Mouse (Mus musculus) liver, adult 2 months (tissue): ENCODE data around the gene Chrne. TPM values are rescaled to one million over a fixed set of nuclear protein-coding genes. Genes with fewer than 3 reads are reported as not detected.
"Not testable (repeated sequence)": the region's sequence is repeated elsewhere in the genome, so short reads cannot be mapped to it uniquely, and the experiment has no call there.

Experiments
- DNase-seq: peaks from one replicate; pipeline ENCODE4 v3.0.0-alpha.2; 2011; ENCODE audit warnings: low read depth, low spot score; ENCODE audit errors: extremely low read depth
- H3K27ac ChIP-seq: fragments of 200-500 bp; replicated peaks from 2 replicates; pipeline ENCODE4 v1.5.1; 2012; ENCODE audit warnings: low read depth, mild to moderate bottlenecking, control low read depth, inconsistent platforms, low read length; ENCODE audit not compliant: insufficient read depth
- H3K27me3 ChIP-seq: fragments of 200-500 bp; 2 replicates; pipeline ENCODE4 v1.6.1; 2012; ENCODE audit warnings: mild to moderate bottlenecking, moderate library complexity, low read length, inconsistent platforms; ENCODE audit not compliant: control insufficient read depth, insufficient read depth
- H3K36me3 ChIP-seq: fragments of 200-500 bp; 2 replicates; pipeline ENCODE4 v1.6.1; 2012; ENCODE audit warnings: low read length, inconsistent platforms; ENCODE audit not compliant: control insufficient read depth, insufficient read depth
- H3K4me1 ChIP-seq: fragments of 200-500 bp; 2 replicates; pipeline ENCODE4 v1.6.1; 2011; ENCODE audit warnings: low read length; ENCODE audit not compliant: control insufficient read depth, insufficient read depth
- H3K4me3 ChIP-seq: fragments of 200-500 bp; 2 replicates; pipeline ENCODE4 v1.5.1; 2011; ENCODE audit warnings: low read depth, mild to moderate bottlenecking, control low read depth, low read length, moderate library complexity; ENCODE audit not compliant: insufficient read depth
- H3K79me2 ChIP-seq: fragments of 200-500 bp; 2 replicates; pipeline ENCODE4 v1.6.1; 2012; ENCODE audit warnings: inconsistent platforms, mild to moderate bottlenecking, low read length, moderate library complexity; ENCODE audit not compliant: control insufficient read depth, insufficient read depth
- H3K9ac ChIP-seq: fragments of 200-500 bp; 2 replicates; pipeline ENCODE4 v1.6.1; 2012; ENCODE audit warnings: low read depth, mild to moderate bottlenecking, control low read depth, inconsistent platforms, low read length
- CTCF ChIP-seq: fragments of 200-500 bp; IDR thresholded peaks from 2 replicates; pipeline ENCODE4 v1.5.1; 2011; ENCODE audit warnings: low read depth, low read length, control low read depth
- POLR2A ChIP-seq: fragments of 200-500 bp; IDR thresholded peaks from 2 replicates; pipeline ENCODE4 v1.6.1; 2011; ENCODE audit warnings: low read length, control low read depth; ENCODE audit not compliant: insufficient read depth; ENCODE audit errors: extremely low read depth
- WGBS: fragments of 180-500 bp; shearing (Covaris S2); methylation state at CpG from one replicate; pipeline ENCODE4 v1.1.7; 2018; 5-methylcytosine and 5-hydroxymethylcytosine counted together
- polyA plus RNA-seq: library from polyadenylated mRNA; depleted of rRNA; stranded (reverse); fragments of >200 nt; gene quantifications from 2 replicates; pipeline ENCODE4 v1.2.3, GENCODE M21; 2012; rRNA removed
- total RNA-seq: library from RNA; depleted of rRNA; stranded (reverse); fragments of >200 nt; gene quantifications from 2 replicates; pipeline ENCODE4 v1.2.3, GENCODE M21; 2014; rRNA removed

Gene Chrne
- total and polyA plus RNA-seq, 2 experiments: 0.09 to 1.3 TPM

- peaks cover 52% of the 10 kb centered on the region for H3K79me2 ChIP-seq
- no peak for DNase-seq
- no peaks in the 10 kb centered on the region for H3K27me3 ChIP-seq
- 51% methylated on average over 3 of the region's 3 CpGs for WGBS
- H3K4me3 ChIP-seq: no peak overlapping the region
- TF ChIP-seq POLR2A: no peak
- TF ChIP-seq CTCF: no peak
- no peak overlapping the region for H3K9ac ChIP-seq
- H3K27ac ChIP-seq: no peak overlapping the region
- H3K4me1 ChIP-seq: peaks cover 16% of the 10 kb centered on the region
- no peaks in the 10 kb centered on the region; the same call in 1 of the 2 replicates for H3K36me3 ChIP-seq
Measured at GRCm38 (mm10) chr11:70577201-70577600, 41.8 kb downstream of the Chrne start.

GRCm38 (mm10) chr11:70573872-70574271, 45.1 kb downstream of the Chrne start:
- TF ChIP-seq CTCF: no peak
- TF ChIP-seq POLR2A: no peak
- Histone ChIP-seq H3K36me3 (no peaks in the 10 kb centered on the region; the same call in 1 of the 2 replicates), H3K9ac (no peak overlapping the region), H3K27ac (no peak overlapping the region), H3K27me3 (no peaks in the 10 kb centered on the region), H3K4me1 (peaks cover 4% of the 10 kb centered on the region), H3K4me3 (no peak overlapping the region), H3K79me2 (peaks cover 65% of the 10 kb centered on the region)
- no peak for DNase-seq
- WGBS: 91% methylated on average over 6 of the region's 6 CpGs

- WGBS: 73% methylated on average over 5 of the region's 5 CpGs
- TF ChIP-seq CTCF (no peak), POLR2A (no peak)
- Histone ChIP-seq H3K27me3 (no peaks in the 10 kb centered on the region), H3K79me2 (peaks cover 66% of the 10 kb centered on the region), H3K36me3 (no peaks in the 10 kb centered on the region; the same call in 1 of the 2 replicates), H3K27ac (no peak overlapping the region), H3K4me1 (no peaks in the 10 kb centered on the region; the same call in none of the 2 replicates), H3K9ac (no peak overlapping the region), H3K4me3 (no peak overlapping the region)
- no peak for DNase-seq
Measured at GRCm38 (mm10) chr11:70572348-70572902, 46.6 kb downstream of the Chrne start.

- Histone ChIP-seq H3K36me3 (no peaks in the 10 kb centered on the region; the same call in 1 of the 2 replicates), H3K4me1 (no peaks in the 10 kb centered on the region; the same call in 1 of the 2 replicates), H3K27me3 (no peaks in the 10 kb centered on the region), H3K4me3 (no peak overlapping the region), H3K27ac (no peak overlapping the region), H3K9ac (no peak overlapping the region), H3K79me2 (peaks cover 66% of the 10 kb centered on the region)
- DNase-seq: no peak
- TF ChIP-seq POLR2A (no peak), CTCF (no peak)
- 93% methylated on average over 1 of the region's 1 CpGs for WGBS
Measured at GRCm38 (mm10) chr11:70571641-70572040, 47.4 kb downstream of the Chrne start.

- H3K36me3 ChIP-seq, H3K27ac ChIP-seq, DNase-seq, H3K9ac ChIP-seq, H3K4me1 ChIP-seq, H3K4me3 ChIP-seq, H3K27me3 ChIP-seq: not testable (repeated sequence)
- peaks cover 64% of the 10 kb centered on the region for H3K79me2 ChIP-seq
- 97% methylated on average over 1 of the region's 1 CpGs for WGBS
Measured at GRCm38 (mm10) chr11:70570614-70571013, 48.4 kb downstream of the Chrne start.

- 77% methylated on average over 7 of the region's 7 CpGs for WGBS
- no peak overlapping the region for H3K9ac ChIP-seq
- no peaks in the 10 kb centered on the region for H3K36me3 ChIP-seq
- no peaks in the 10 kb centered on the region for H3K27me3 ChIP-seq
- no peak for DNase-seq
- no peak overlapping the region for H3K27ac ChIP-seq
- peaks cover 46% of the 10 kb centered on the region for H3K79me2 ChIP-seq
- peaks cover 19% of the 10 kb centered on the region for H3K4me1 ChIP-seq
- TF ChIP-seq POLR2A (no peak), CTCF (no peak)
- H3K4me3 ChIP-seq: no peak overlapping the region
Measured at GRCm38 (mm10) chr11:70566586-70566985, 52.4 kb downstream of the Chrne start.

Other genes starting within 250 kb of the Chrne start
- 3.1 and 3.3 TPM in 2 replicates for gene Pelp1, start 209.2 kb downstream of the Chrne start, total RNA-seq
- 7.7 and 7.9 TPM in 2 replicates for gene Pelp1, start 209.2 kb downstream of the Chrne start, polyA plus RNA-seq
- 9.5 and 11.5 TPM in 2 replicates for gene Arrb2, start 186.6 kb downstream of the Chrne start, total RNA-seq
- gene Arrb2, start 186.6 kb downstream of the Chrne start, polyA plus RNA-seq: 14.7 and 22.2 TPM in 2 replicates
- 11.2 and 13.3 TPM in 2 replicates for gene Med11, start 167.3 kb downstream of the Chrne start, total RNA-seq
- 9.4 and 10.4 TPM in 2 replicates for gene Med11, start 167.3 kb downstream of the Chrne start, polyA plus RNA-seq
- 0.74 and 1.5 TPM in 2 replicates for gene Zmynd15, start 159.8 kb downstream of the Chrne start, total RNA-seq
- 2.1 and 4.4 TPM in 2 replicates for gene Zmynd15, start 159.8 kb downstream of the Chrne start, polyA plus RNA-seq
- gene Cxcl16, start 159.2 kb downstream of the Chrne start, total RNA-seq: 5.7 and 10.2 TPM in 2 replicates
- gene Cxcl16, start 159.2 kb downstream of the Chrne start, polyA plus RNA-seq: 7.2 and 10.2 TPM in 2 replicates
- not detected in 2 replicates for gene Tm4sf5, start 114.0 kb downstream of the Chrne start, total RNA-seq
- gene Tm4sf5, start 114.0 kb downstream of the Chrne start, polyA plus RNA-seq: not detected in 2 replicates
- gene Vmo1, start 104.6 kb downstream of the Chrne start, total RNA-seq: 3.2 and 3.9 TPM in 2 replicates
- 5.5 and 7.3 TPM in 2 replicates for gene Vmo1, start 104.6 kb downstream of the Chrne start, polyA plus RNA-seq
- 74.9 and 91.6 TPM in 2 replicates for gene Gltpd2, start 100.0 kb downstream of the Chrne start, total RNA-seq
- 276 and 320 TPM in 2 replicates for gene Gltpd2, start 100.0 kb downstream of the Chrne start, polyA plus RNA-seq
- 291 and 298 TPM in 2 replicates for gene Psmb6, start 93.8 kb downstream of the Chrne start, total RNA-seq
- 312 and 336 TPM in 2 replicates for gene Psmb6, start 93.8 kb downstream of the Chrne start, polyA plus RNA-seq
- gene Gm40193, start 86.3 kb downstream of the Chrne start, total RNA-seq: not detected in 2 replicates
- gene Gm40193, start 86.3 kb downstream of the Chrne start, polyA plus RNA-seq: not detected in 2 replicates
- 3.3 and 3.8 TPM in 2 replicates for gene Pld2, start 79.2 kb downstream of the Chrne start, total RNA-seq
- 6.4 and 9.5 TPM in 2 replicates for gene Pld2, start 79.2 kb downstream of the Chrne start, polyA plus RNA-seq
- gene Mink1, start 56.3 kb downstream of the Chrne start, total RNA-seq: 11.0 and 14.4 TPM in 2 replicates
- gene Mink1, start 56.3 kb downstream of the Chrne start, polyA plus RNA-seq: 38.4 and 51.4 TPM in 2 replicates
- not detected in 2 replicates for gene 4930544D05Rik, start 3.4 kb downstream of the Chrne start, total RNA-seq
- gene 4930544D05Rik, start 3.4 kb downstream of the Chrne start, polyA plus RNA-seq: not detected in 2 replicates
- gene Gp1ba, start 19.9 kb upstream of the Chrne start, total RNA-seq: 0.07 TPM in 1 of 2 replicates, not detected in the other
- 0.09 TPM in 1 of 2 replicates, not detected in the other for gene Gp1ba, start 19.9 kb upstream of the Chrne start, polyA plus RNA-seq
- gene Rnf167, start 28.0 kb upstream of the Chrne start, total RNA-seq: 34.3 and 37.7 TPM in 2 replicates
- 68.4 and 75.4 TPM in 2 replicates for gene Rnf167, start 28.0 kb upstream of the Chrne start, polyA plus RNA-seq
- 108 and 109 TPM in 2 replicates for gene Slc25a11, start 28.3 kb upstream of the Chrne start, total RNA-seq
- 113 and 118 TPM in 2 replicates for gene Slc25a11, start 28.3 kb upstream of the Chrne start, polyA plus RNA-seq
- gene Pfn1, start 35.4 kb upstream of the Chrne start, total RNA-seq: 132 and 210 TPM in 2 replicates
- gene Pfn1, start 35.4 kb upstream of the Chrne start, polyA plus RNA-seq: 583 and 713 TPM in 2 replicates
- 3.0 and 3.3 TPM in 2 replicates for gene Eno3, start 38.0 kb upstream of the Chrne start, total RNA-seq
- 4.0 and 4.5 TPM in 2 replicates for gene Eno3, start 38.0 kb upstream of the Chrne start, polyA plus RNA-seq
- 29.4 and 31.6 TPM in 2 replicates for gene Spag7, start 50.2 kb upstream of the Chrne start, total RNA-seq
- gene Spag7, start 50.2 kb upstream of the Chrne start, polyA plus RNA-seq: 21.0 and 24.0 TPM in 2 replicates
- gene Camta2, start 68.9 kb upstream of the Chrne start, total RNA-seq: 2.3 and 3.0 TPM in 2 replicates
- gene Camta2, start 68.9 kb upstream of the Chrne start, polyA plus RNA-seq: 14.7 and 16.9 TPM in 2 replicates
- gene Inca1, start 80.9 kb upstream of the Chrne start, total RNA-seq: 14.1 and 18.4 TPM in 2 replicates
- 19.5 and 29.9 TPM in 2 replicates for gene Inca1, start 80.9 kb upstream of the Chrne start, polyA plus RNA-seq
- 50.8 and 60.9 TPM in 2 replicates for gene Kif1c, start 81.3 kb upstream of the Chrne start, total RNA-seq
- 75.6 and 93.7 TPM in 2 replicates for gene Kif1c, start 81.3 kb upstream of the Chrne start, polyA plus RNA-seq
- 1.8 and 1.9 TPM in 2 replicates for gene Zfp3, start 145.0 kb upstream of the Chrne start, total RNA-seq
- gene Zfp3, start 145.0 kb upstream of the Chrne start, polyA plus RNA-seq: 0.47 and 0.87 TPM in 2 replicates
- 1.7 and 1.9 TPM in 2 replicates for gene Scimp, start 193.4 kb upstream of the Chrne start, total RNA-seq
- gene Scimp, start 193.4 kb upstream of the Chrne start, polyA plus RNA-seq: 0.93 and 2.0 TPM in 2 replicates
- 27.9 and 29.1 TPM in 2 replicates for gene Rabep1, start 225.6 kb upstream of the Chrne start, total RNA-seq
- gene Rabep1, start 225.6 kb upstream of the Chrne start, polyA plus RNA-seq: 3.3 and 3.5 TPM in 2 replicates